Mouse (Mus musculus): ENCODE measurements around the gene 9430015G10Rik. TPM values are rescaled to one million over a fixed set of nuclear protein-coding genes. Genes with fewer than 3 reads are reported as not detected.
A peak's percentile ranks its signal among the peaks of the same experiment; 100 is the strongest.

9430015G10Rik gene
- 7.4 and 8.3 TPM in 2 replicates for polyA plus RNA-seq (2012; rRNA removed)

DNA sequence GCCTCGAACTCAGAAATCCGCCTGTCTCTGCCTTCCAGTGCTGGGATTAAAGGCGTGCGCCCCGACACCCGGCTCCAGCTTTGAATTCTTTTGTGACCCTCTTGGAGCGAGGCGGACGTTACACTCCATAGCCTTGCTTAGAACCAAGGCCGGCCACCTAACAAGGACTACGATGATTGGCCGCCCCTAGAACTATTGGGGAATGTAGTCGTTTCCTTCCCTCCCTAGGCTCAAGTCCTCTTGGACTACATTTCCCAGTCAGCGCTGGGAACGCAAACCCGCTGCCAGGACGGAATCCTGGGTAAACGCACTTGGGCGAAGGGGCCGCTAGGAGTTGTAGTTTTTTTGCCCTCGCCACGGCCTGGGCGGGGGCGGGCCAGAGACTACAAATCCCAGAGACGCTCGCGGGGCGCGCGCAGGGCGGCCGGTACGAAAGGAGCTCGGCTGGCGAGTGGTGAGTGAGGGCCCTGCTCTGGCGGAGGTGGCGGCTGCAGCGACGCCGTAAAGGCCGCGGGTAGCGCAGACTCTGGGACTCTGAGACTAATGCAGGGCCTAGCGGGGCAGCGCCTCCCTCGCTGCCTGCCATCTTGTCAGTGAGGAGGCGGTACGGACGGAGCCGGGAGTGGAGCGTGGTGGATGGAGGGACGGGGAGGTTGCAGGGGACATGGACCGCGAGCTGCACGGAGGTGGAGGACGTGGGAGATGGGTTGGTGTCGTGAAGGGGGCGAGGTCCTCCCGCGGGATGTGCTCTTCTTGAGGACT, at the start of gene 9430015G10Rik:
9430015G10Rik (plus strand) TSS at position 413 of the 762 bp plus-strand sequence.
- peak; percentile 63 for TF ChIP-seq POLR2A (IDR thresholded peaks at IDR 0.05; ENCODE audit: low read depth, low read length)
- no peak for TF ChIP-seq CTCF (IDR thresholded peaks at IDR 0.05; ENCODE audit: extremely low read depth, insufficient read length, insufficient replicate concordance, low read depth, low read length)
- Histone ChIP-seq H3K4me1 (ENCODE audit: control insufficient read depth, insufficient read depth, insufficient read length, low read length) (no peaks in the 10 kb centered on the region), H3K27me3 (ENCODE audit: control insufficient read depth, insufficient read depth, low read length) (no peaks in the 10 kb centered on the region), H3K27ac (ENCODE audit: insufficient read depth, low read depth, low read length) (peak within 1 kb of the TSS; percentile 62), H3K4me3 (ENCODE audit: low read depth, low read length) (peak within 1 kb of the TSS; percentile 81), H3K36me3 (ENCODE audit: control insufficient read depth, insufficient read depth, low read length) (no peaks in the 10 kb centered on the region)
- under 1% methylated on average over 60 of the region's 60 CpGs for WGBS

DNA sequence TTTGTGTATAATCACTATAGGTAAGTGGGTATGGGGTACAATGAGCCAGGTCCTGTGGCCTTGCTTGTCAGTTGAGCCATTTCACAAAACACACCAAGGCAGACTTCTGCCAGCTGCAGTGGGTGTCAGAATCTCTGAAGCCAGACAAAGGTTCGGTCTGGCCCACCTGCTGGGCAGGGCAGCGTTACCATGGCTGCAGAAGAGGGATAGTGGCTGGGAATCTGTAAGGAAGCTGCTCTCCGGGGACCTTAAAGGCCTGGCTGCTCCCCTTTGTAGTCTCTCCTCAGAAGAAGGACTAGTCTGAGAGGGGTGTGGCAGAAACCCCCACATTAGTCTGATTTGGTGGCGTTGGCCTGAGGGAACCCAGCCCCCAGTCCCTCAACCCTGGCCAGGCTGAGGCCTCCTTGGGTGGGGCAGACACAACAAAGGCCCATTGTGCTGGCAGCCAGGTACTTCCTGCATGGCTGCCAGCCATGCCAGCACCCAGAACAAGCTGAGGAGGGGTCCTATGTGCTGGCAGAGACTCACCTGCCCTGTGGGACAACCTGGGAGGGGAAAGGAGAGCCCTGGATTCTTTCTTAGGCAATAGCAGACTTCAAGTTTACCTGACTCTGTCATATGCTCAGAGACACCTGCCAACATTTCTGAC, 45.8 kb upstream of the 9430015G10Rik start:
- peak overlapping the region; percentile 94 for H3K27ac ChIP-seq (ENCODE audit: insufficient read depth, low read depth, low read length)
- H3K36me3 ChIP-seq (ENCODE audit: control insufficient read depth, insufficient read depth, low read length), result no peaks in the 10 kb centered on the region
- TF ChIP-seq CTCF (IDR thresholded peaks at IDR 0.05; ENCODE audit: extremely low read depth, insufficient read length, insufficient replicate concordance, low read depth, low read length), result no peak
- TF ChIP-seq POLR2A (IDR thresholded peaks at IDR 0.05; ENCODE audit: low read depth, low read length), result no peak
- no peak overlapping the region for H3K4me3 ChIP-seq (ENCODE audit: low read depth, low read length)
- H3K4me1 ChIP-seq (ENCODE audit: control insufficient read depth, insufficient read depth, insufficient read length, low read length), result peaks cover 27% of the 10 kb centered on the region; the same call in 1 of the 2 replicates
- H3K27me3 ChIP-seq (ENCODE audit: control insufficient read depth, insufficient read depth, low read length), result no peaks in the 10 kb centered on the region
- 20% methylated on average over 4 of the region's 4 CpGs for WGBS

DNA sequence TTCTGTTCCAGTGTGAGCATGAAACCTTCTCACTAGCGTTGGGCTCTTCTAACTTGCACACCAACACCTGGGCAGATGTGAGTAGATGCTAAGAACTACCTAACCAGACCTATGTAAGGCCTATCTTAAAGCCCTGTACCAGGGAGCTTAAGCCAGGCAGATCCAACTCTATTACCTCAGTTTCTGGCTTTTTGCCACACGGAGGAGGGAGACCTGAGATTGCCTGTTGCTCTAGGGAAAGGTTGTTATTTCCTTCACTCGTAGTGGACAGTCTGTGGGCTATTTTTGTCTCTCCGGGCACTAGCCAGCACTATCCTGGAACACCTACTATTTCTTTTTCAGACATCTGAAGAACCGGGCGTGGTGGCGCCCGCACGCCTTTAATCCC, 45.3 kb upstream of the 9430015G10Rik start:
- H3K27me3 ChIP-seq (ENCODE audit: control insufficient read depth, insufficient read depth, low read length), result no peaks in the 10 kb centered on the region
- H3K36me3 ChIP-seq (ENCODE audit: control insufficient read depth, insufficient read depth, low read length), result no peaks in the 10 kb centered on the region
- peaks cover 27% of the 10 kb centered on the region; the same call in 1 of the 2 replicates for H3K4me1 ChIP-seq (ENCODE audit: control insufficient read depth, insufficient read depth, insufficient read length, low read length)
- peak overlapping the region; percentile 94 for H3K27ac ChIP-seq (ENCODE audit: insufficient read depth, low read depth, low read length)
- WGBS, result 32% methylated on average over 9 of the region's 9 CpGs
- no peak overlapping the region for H3K4me3 ChIP-seq (ENCODE audit: low read depth, low read length)
- TF ChIP-seq POLR2A (IDR thresholded peaks at IDR 0.05; ENCODE audit: low read depth, low read length) (no peak), CTCF (IDR thresholded peaks at IDR 0.05; ENCODE audit: extremely low read depth, insufficient read length, insufficient replicate concordance, low read depth, low read length) (no peak)

DNA sequence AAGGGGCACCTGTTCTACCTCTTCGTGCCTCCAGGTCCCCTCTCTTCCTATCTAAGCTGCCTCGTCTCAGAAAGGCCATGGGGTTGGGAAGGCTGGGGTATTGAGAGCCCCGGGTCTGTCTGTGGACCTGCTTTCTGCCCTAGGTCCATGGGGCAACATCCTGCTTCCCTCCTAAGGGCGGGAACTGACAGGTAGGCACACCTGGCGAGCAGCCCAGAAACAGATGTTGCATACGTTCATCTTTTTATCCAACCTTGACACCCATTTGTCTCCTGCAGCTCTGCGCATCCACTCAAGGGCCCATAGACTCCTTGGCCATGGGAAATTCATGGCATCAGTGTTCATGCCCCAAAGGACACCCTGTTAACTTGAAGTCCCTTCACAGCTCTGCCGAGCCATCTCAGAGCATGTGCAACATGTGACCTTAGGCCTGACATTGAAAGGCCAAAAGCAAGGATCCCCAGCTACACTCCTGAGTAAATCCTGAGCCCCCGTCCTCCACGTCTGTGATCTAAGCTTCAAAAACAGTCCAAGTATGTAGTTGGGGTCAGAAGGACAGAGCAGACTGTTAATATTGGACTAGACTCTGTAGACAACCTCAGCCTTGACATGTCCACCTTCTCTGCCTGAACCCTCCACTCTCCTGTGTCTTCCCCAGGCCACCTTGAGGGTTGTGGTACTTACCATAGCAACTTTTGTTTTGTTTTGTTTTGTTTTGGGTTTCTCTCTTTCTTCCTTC, 44.5 kb upstream of the 9430015G10Rik start:
- 37% methylated on average over 10 of the region's 10 CpGs for WGBS
- H3K27me3 ChIP-seq (ENCODE audit: control insufficient read depth, insufficient read depth, low read length), result no peaks in the 10 kb centered on the region
- H3K4me3 ChIP-seq (ENCODE audit: low read depth, low read length), result no peak overlapping the region
- H3K27ac ChIP-seq (ENCODE audit: insufficient read depth, low read depth, low read length), result peak overlapping the region; percentile 94
- no peak for TF ChIP-seq POLR2A (IDR thresholded peaks at IDR 0.05; ENCODE audit: low read depth, low read length)
- no peak for TF ChIP-seq CTCF (IDR thresholded peaks at IDR 0.05; ENCODE audit: extremely low read depth, insufficient read length, insufficient replicate concordance, low read depth, low read length)
- H3K36me3 ChIP-seq (ENCODE audit: control insufficient read depth, insufficient read depth, low read length), result no peaks in the 10 kb centered on the region
- peaks cover 25% of the 10 kb centered on the region; the same call in 1 of the 2 replicates for H3K4me1 ChIP-seq (ENCODE audit: control insufficient read depth, insufficient read depth, insufficient read length, low read length)

DNA sequence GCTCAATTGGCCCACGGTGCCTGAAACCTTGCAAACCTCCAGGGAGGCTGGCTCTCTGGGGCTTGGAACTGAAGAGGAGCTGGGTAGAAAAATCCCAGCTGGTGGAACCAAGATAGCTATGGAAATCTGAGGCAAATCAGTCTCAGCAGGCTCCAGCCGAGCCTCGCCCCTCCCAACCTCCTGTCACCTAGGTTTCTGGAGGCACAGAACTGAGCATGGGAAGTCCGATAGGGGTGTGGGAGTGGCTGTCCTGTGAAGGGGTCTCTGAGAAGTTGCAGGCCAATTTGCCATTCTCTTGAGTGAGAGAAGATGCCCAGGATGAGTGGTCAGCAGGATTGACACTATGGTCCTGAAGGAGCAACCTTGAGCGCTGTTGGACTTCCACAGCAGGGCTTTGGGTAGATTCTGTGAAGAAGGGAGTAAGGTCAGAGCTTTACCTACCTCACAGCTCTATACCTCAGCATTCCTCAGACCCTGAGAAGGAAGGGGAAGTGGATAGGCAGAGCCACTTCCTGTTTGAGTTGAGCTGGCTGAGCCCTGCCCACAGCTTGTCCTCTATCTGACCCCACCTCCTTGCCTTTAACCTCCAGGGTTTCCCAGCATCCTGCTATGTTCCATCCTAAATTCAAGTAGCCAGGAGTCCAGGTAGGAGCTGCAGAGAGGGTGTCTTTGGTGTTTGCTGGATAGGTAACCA, 42.4 kb upstream of the 9430015G10Rik start:
- 0 out of 2 replicates have a peak overlapping the region, but pooled peaks have one; percentile 9 for H3K4me3 ChIP-seq (ENCODE audit: low read depth, low read length)
- 55% methylated on average over 5 of the region's 5 CpGs for WGBS
- H3K27me3 ChIP-seq (ENCODE audit: control insufficient read depth, insufficient read depth, low read length), result no peaks in the 10 kb centered on the region
- TF ChIP-seq CTCF (IDR thresholded peaks at IDR 0.05; ENCODE audit: extremely low read depth, insufficient read length, insufficient replicate concordance, low read depth, low read length) (0 out of 2 replicates have a peak, but pooled peaks have one; percentile 10), POLR2A (IDR thresholded peaks at IDR 0.05; ENCODE audit: low read depth, low read length) (no peak)
- peak overlapping the region; percentile 28; the same call in 1 of the 2 replicates for H3K27ac ChIP-seq (ENCODE audit: insufficient read depth, low read depth, low read length)
- no peaks in the 10 kb centered on the region for H3K36me3 ChIP-seq (ENCODE audit: control insufficient read depth, insufficient read depth, low read length)
- H3K4me1 ChIP-seq (ENCODE audit: control insufficient read depth, insufficient read depth, insufficient read length, low read length), result peaks cover 25% of the 10 kb centered on the region; the same call in 1 of the 2 replicates

DNA sequence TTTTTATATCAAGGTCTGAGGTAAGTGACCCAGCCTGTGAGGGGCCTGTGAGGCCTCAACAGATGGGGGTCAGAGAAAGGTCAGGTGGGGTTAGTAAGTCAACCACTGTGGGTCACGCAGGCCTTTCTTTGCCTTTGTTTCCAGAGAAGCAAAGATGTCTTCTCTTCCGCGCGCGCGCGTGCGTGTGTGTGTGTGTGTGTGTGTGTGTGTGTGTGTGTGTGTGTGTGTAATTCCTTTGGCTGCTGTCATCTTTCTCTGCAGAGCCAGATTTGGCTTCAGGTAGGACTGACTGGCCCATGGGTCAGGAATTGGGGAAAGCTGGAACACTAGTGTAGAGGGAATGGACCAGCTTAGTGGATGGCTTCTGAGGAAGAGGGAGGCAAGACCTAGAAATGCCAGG, 40.1 kb upstream of the 9430015G10Rik start:
- 96% methylated on average over 8 of the region's 8 CpGs for WGBS
- Histone ChIP-seq H3K36me3 (ENCODE audit: control insufficient read depth, insufficient read depth, low read length) (no peaks in the 10 kb centered on the region), H3K4me1 (ENCODE audit: control insufficient read depth, insufficient read depth, insufficient read length, low read length) (peaks cover 15% of the 10 kb centered on the region; the same call in 1 of the 2 replicates), H3K27me3 (ENCODE audit: control insufficient read depth, insufficient read depth, low read length) (no peaks in the 10 kb centered on the region), H3K4me3 (ENCODE audit: low read depth, low read length) (no peak overlapping the region), H3K27ac (ENCODE audit: insufficient read depth, low read depth, low read length) (no peak overlapping the region)
- TF ChIP-seq CTCF (IDR thresholded peaks at IDR 0.05; ENCODE audit: extremely low read depth, insufficient read length, insufficient replicate concordance, low read depth, low read length), result no peak
- TF ChIP-seq POLR2A (IDR thresholded peaks at IDR 0.05; ENCODE audit: low read depth, low read length), result no peak

Data from small intestine, adult 2 months (tissue).